Mouse (Mus musculus): ENCODE measurements around the gene Chst8. TPM values are rescaled to one million over a fixed set of nuclear protein-coding genes. Genes with fewer than 3 reads are reported as not detected.

Chst8 gene
- total RNA-seq, 2 experiments from 2014 or later: 0.25 to 0.65 TPM

DNA sequence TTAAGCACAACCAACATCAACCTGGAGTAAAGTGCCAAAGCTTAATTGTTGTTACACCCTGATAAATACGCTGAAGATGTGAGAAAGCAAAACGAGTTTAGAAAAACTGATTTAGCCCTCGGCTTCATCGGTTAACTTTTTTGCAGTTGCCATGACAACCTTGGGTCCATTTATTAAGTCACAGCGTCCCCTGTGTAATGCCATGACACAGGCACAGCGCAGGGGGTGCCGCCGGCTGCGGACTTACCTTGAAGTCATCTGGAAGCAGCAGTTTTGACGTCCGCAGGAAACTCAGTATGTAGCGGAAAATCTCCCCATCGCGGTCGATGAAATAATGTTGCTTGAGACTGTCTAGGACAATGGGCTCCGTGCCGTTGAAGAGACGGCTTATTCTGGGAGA, 167.9 kb downstream of the Chst8 start:
- intact Hi-C loops (cut with DNase I): no loop called here
- no peak for DNase-seq

DNA sequence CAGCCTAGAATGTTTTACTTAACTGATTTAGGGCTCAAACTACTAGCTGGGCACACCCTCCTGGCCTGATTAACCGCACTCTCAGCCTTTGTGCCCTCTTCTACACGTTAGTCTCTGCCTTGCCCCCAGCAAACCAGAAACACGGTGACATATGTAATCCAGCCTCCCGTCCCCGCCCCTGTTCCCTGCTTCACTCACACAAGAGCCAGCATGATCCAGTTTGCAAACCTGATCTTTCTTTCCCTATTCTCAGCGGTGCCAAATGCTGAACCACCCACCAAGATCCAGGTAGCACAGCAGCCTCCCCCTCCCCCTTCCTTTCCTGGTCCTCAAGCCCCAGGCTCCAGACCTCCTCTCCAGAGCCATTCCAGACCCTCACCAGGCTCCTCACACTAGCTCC, 169.2 kb downstream of the Chst8 start:
- DNase-seq: no peak
- intact Hi-C loops (cut with DNase I): no loop called here

DNA sequence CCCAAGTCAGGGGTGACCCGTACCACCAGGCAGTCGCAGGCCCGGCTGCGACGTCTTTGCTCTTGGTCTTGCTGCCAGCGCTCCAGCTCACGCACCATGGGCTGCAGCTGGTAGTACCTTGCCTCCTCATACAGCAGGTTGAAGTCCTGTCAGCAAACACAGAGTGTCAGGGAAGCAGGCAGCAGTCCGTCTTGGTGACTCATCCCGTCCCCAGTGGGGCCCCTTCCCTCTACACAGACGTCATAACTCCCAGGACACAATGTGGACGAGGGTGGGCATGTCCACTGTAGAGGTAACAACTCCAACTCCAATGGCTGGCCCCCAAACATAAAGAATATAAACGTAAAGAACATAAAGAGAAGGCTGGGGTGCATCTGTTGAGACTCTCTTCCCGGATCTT, 170.5 kb downstream of the Chst8 start:
- intact Hi-C loops (cut with DNase I): no loop called here
- no peak for DNase-seq

DNA sequence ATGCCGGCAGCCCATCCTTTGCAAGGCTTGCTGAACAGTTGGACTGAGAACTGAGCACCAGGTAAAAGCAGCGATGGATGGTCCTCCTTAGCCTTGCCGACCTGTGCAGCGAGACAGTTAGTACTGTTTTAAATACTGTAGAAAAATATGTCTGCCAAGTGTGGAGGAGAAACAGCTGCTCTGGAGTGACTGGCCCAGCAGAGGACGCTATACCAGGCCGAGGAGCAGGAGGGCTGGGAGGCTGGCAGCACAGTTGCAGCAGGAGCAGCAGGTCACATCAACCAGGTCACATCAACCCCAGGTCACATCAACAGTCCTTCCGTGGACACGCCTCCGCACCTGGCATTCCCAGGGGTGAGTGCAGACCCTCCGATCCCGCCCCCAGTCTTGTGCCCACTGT, 172.7 kb downstream of the Chst8 start:
- no peak for DNase-seq
- intact Hi-C loops (cut with DNase I): no loop called here

DNA sequence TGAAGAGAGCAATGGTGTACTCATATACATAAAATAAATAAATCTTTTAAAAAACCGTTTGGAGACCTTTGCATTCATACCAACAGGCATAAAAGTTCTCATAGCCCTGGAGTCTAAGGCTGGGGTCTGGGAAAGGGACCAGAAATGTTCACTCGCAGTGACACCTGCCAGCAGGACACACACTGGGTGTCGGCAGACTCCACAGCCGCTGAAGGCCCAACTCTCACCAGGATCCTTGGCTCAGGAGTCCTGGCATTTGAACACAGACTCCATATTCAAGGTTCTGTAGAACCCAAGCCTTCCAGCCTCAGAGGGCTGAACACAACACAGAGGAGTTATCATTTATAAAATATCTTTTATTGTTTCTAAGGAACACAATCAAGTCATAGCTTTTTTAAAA, 175.8 kb downstream of the Chst8 start:
- no peak for DNase-seq
- intact Hi-C loops (cut with DNase I): no loop called here

DNA sequence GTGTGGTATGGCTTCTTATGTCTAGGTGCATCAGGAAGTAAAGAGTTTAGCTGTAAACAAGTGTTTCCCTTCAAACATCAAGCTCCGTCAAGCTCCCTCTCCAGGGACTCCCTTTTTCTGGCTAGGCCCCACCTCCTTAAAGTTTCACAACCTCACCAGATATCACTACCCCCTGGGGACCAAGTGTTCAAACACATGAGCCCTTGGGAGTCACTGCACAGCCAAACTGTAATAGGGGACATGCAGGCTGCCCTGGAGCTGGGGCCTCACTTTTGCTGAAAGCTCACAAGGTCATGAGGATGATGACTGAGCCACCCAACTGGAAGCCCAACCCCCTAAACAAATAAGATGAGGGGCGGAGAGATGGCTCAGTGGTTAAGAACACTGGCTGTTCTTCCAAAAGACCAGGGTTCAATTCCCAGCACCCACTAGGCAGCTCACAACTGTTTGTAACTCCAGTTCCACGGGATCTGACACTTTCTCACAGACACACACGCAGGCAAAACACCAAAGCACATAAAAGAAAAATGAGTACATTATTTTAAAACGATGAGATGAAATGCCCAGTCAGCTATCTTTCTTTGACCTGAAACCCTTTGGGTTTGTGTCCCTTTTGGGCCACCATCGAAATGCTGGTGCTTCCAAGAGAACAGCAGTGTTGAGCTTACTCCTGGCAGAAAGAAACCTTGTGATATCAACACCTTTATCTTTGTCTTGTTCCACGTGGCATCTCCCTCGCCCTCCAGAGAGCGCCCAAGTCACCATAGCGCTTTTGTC, 179.4 kb downstream of the Chst8 start:
- intact Hi-C loops (cut with DNase I): no loop called here
- DNase-seq: no peak

DNA sequence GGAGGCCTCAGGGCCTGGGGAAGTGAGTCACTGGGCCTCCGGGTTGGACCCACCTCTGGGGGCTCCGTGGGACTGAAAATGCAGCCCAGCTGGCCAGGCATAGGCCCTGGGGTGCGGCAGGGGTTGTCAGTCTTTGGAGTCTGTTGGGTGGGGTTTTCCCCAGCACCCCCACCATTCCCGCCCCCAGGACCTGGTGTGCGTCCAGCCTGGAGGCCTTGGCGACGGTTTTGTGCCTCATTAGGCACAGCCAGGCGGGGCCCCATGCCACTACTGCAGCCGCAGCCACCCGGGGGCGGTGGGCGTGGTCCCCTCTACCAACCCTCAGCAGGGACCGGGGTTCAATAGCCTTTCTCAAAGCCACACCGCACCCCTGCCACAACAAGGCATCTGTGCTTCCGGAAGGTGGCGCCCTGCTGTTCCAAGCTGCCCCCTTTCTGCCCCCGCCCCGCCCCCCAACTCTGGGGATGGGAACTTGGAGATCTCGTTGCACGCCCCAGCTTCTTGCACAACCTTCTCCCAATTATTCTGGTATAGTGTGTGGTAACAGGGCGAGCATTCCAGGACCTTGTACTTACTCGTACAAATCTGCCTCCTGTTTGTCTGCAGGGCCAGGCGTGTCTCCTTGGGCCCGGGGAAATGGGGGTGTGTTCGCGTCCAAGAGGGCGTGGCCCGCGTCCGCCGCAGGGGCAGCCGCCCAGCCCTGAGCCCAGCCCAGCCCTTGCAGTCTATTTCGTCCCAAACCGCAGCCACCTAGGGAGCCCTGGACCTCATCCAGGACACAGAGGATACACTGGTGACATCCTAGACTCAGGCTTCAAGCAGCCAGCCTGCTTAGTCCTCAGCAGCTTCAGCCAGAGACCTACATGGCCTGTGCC, 182.1 kb downstream of the Chst8 start:
- intact Hi-C loops (cut with DNase I): no loop called here
- DNase-seq: peak; percentile 63 to 77

DNA sequence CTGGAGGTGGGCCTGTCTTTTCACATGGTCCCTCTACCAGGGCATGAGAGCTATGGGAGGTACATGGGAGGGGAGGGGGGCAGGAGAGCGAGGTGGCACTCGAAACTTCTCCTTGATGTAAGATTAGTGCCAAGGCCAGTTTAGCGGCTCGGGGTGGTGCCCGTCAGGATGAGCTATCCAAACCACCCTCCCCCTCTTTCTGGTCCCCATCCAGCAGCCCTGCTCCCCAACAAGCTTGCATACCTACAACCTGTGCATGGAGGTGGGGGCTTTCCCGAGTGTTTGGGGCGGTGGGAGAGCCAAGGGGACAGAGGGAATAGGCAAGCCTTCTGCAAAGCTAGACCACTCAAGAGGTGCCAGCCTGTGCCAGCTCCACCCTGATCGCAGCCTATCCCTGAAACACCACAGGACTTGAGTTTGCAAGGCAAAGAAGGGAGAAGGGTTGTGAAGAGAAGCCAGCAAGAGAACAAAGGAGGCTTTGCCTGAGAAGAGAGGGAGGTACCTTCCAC, 182.8 kb downstream of the Chst8 start:
- intact Hi-C loops (cut with DNase I): no loop called here

More for the DNA sequence above, 182.8 kb downstream of the Chst8 start:
- DNase-seq: peak in 1 of 2 experiments; percentile 21

Other genes with a start within 250 kb of the Chst8 start
- 1 to 10 TPM; 4.2 to 5.8 TPM for gene Kctd15, start 156.0 kb downstream of the Chst8 start, total RNA-seq (2021)
- gene Pepd, start 99.7 kb upstream of the Chst8 start, total RNA-seq (2021): 10 to 100 TPM; 26.3 to 27.6 TPM
- 10 to 100 TPM; 19.5 to 24.1 TPM for gene Cebpg, start 243.9 kb upstream of the Chst8 start, total RNA-seq (2021)

Data from heart, postnatal 10 days (tissue).